Comparison of ENCODE assay signal across 8 mouse cellular contexts in genomic region chr11:56131339-56131823, GRCm38 (mm10).
DNase-seq lines count a peak whose midpoint lies in the region; ATAC-seq and TF ChIP-seq lines count a peak whose summit lies in the region.

No protein-coding gene starts in this region.

- no peaks in the 10 kb centered on the region for H3K36me3 ChIP-seq in MEL (ENCODE audit: control insufficient read depth in 1 of 2, insufficient read depth in 2 of 2, low read length in 2 of 2)
- H3K36me3 ChIP-seq in embryonic facial prominence, embryonic 10.5 days (replicated peaks), result no peaks in the 10 kb centered on the region
- H3K36me3 ChIP-seq in hindbrain, embryonic 10.5 days, result no peaks in the 10 kb centered on the region
- H3K36me3 ChIP-seq in neural tube, embryonic 13.5 days, result no peaks in the 10 kb centered on the region

- H3K4me2 ChIP-seq in neural tube, embryonic 13.5 days, result peak overlapping the region; percentile 38

- no peak for DNase-seq in gastrocnemius, adult 2 months
- no peak for DNase-seq in gastrocnemius, postnatal 25 days
- peak; percentile 59 for DNase-seq in MEL (ENCODE audit: low read depth, low spot score)
- peak; percentile 36 for DNase-seq in embryonic facial prominence, embryonic 10.5 days (ENCODE audit: low spot score)
- DNase-seq in hindbrain, embryonic 10.5 days (ENCODE audit: low spot score), result peak; percentile 27
- DNase-seq in left cerebral cortex, postnatal 25 days (ENCODE audit: low spot score in 2 of 2), result peak; percentile 65 to 68
- no peak for DNase-seq in urinary bladder, postnatal 10 days (ENCODE audit: low spot score)

- peak; percentile 80 for TF ChIP-seq RAD21 in MEL (IDR thresholded peaks at IDR 0.05; ENCODE audit: low read depth, low read length)

- H3K27ac ChIP-seq in gastrocnemius, adult 2 months, result no peak overlapping the region
- no peak overlapping the region for H3K27ac ChIP-seq in MEL (ENCODE audit: control insufficient read depth, low read depth, low read length)
- H3K27ac ChIP-seq in embryonic facial prominence, embryonic 10.5 days (replicated peaks), result no peak overlapping the region
- no peak overlapping the region for H3K27ac ChIP-seq in hindbrain, embryonic 10.5 days
- H3K27ac ChIP-seq in neural tube, embryonic 13.5 days (replicated peaks), result no peak overlapping the region

- no peaks in the 10 kb centered on the region for H3K9me3 ChIP-seq in MEL (replicated peaks; ENCODE audit: insufficient read depth, low read length)
- no peaks in the 10 kb centered on the region for H3K9me3 ChIP-seq in embryonic facial prominence, embryonic 10.5 days
- no peaks in the 10 kb centered on the region for H3K9me3 ChIP-seq in hindbrain, embryonic 10.5 days
- no peaks in the 10 kb centered on the region for H3K9me3 ChIP-seq in neural tube, embryonic 13.5 days

- no peaks in the 10 kb centered on the region for H3K27me3 ChIP-seq in MEL (ENCODE audit: control insufficient read depth in 1 of 2, insufficient read depth in 2 of 2, low read length in 2 of 2)
- H3K27me3 ChIP-seq in embryonic facial prominence, embryonic 10.5 days (replicated peaks; ENCODE audit: low read depth, poor library complexity, severe bottlenecking), result no peaks in the 10 kb centered on the region
- H3K27me3 ChIP-seq in hindbrain, embryonic 10.5 days (ENCODE audit: insufficient read depth, poor library complexity, severe bottlenecking), result no peaks in the 10 kb centered on the region
- H3K27me3 ChIP-seq in neural tube, embryonic 13.5 days, result no peaks in the 10 kb centered on the region; the same call in 1 of the 2 replicates

- H3K4me3 ChIP-seq in gastrocnemius, adult 2 months, result no peak overlapping the region
- no peak overlapping the region for H3K4me3 ChIP-seq in MEL (ENCODE audit: control insufficient read depth in 1 of 2, insufficient read depth in 1 of 2, low read depth in 2 of 2, low read length in 2 of 2)
- no peak overlapping the region for H3K4me3 ChIP-seq in embryonic facial prominence, embryonic 10.5 days
- no peak overlapping the region for H3K4me3 ChIP-seq in hindbrain, embryonic 10.5 days
- H3K4me3 ChIP-seq in neural tube, embryonic 13.5 days, result no peak overlapping the region

- H3K79me2 ChIP-seq in MEL (ENCODE audit: control insufficient read depth, insufficient read depth, low read length, poor library complexity), result no peaks in the 10 kb centered on the region

- no peak overlapping the region for H3K9ac ChIP-seq in MEL (ENCODE audit: control insufficient read depth, low read depth, low read length, poor library complexity, severe bottlenecking)
- 0 out of 2 replicates have a peak overlapping the region, but pooled peaks have one; percentile 3 for H3K9ac ChIP-seq in neural tube, embryonic 13.5 days

- TF ChIP-seq POLR2A in MEL (IDR thresholded peaks at IDR 0.05; ENCODE audit: control insufficient read depth in 1 of 2, insufficient read depth in 1 of 2, low read depth in 1 of 2, low read length in 2 of 2, poor library complexity in 1 of 2), result no peak

- H3K4me1 ChIP-seq in MEL (ENCODE audit: control insufficient read depth in 1 of 2, insufficient read depth in 2 of 2, low read length in 2 of 2), result no peaks in the 10 kb centered on the region
- no peaks in the 10 kb centered on the region for H3K4me1 ChIP-seq in embryonic facial prominence, embryonic 10.5 days
- no peaks in the 10 kb centered on the region for H3K4me1 ChIP-seq in hindbrain, embryonic 10.5 days (replicated peaks)
- H3K4me1 ChIP-seq in neural tube, embryonic 13.5 days (replicated peaks), result 0 out of 2 replicates have a peak, but pooled peaks cover 4% of the 10 kb centered on the region

- WGBS in embryonic facial prominence, embryonic 10.5 days, result 39% methylated on average over 15 of the region's 15 CpGs
- WGBS in hindbrain, embryonic 10.5 days, result 35% methylated on average over 15 of the region's 15 CpGs
- WGBS in neural tube, embryonic 13.5 days, result 28% methylated on average over 15 of the region's 15 CpGs

- TF ChIP-seq EP300 in MEL (IDR thresholded peaks at IDR 0.05; ENCODE audit: low read depth in 1 of 2, low read length in 2 of 2), result no peak

- ATAC-seq in neural tube, embryonic 13.5 days (ENCODE audit: low read depth), result no peak

- peak; percentile 70 for TF ChIP-seq CTCF in gastrocnemius, adult 2 months (IDR thresholded peaks at IDR 0.05)
- TF ChIP-seq CTCF in MEL (IDR thresholded peaks at IDR 0.05 in 2 of 3, conservative IDR thresholded peaks at IDR 0.05 in 1 of 3; ENCODE audit: control insufficient read depth in 1 of 3, insufficient read depth in 1 of 3, low read depth in 2 of 3, low read length in 3 of 3, poor library complexity in 1 of 3, severe bottlenecking in 1 of 3), result peak; percentile 55 to 81 (median 64)

- intact Hi-C loops in gastrocnemius, adult 2 months (cut with DNase I), result loop anchor here (5.0 kb wide), 1 partner anchor 1336 kb away; no protein-coding TSS in a partner anchor
- intact Hi-C loops in left cerebral cortex, postnatal 25 days (cut with DNase I), result loop anchor here (1.0 to 10.0 kb wide), 4 partner anchors 1181 to 1801 kb away; no protein-coding TSS in a partner anchor

TF ChIP-seq in MEL, 35 proteins besides CTCF, POLR2A, EP300 and RAD21:
- TF ChIP-seq ZC3H11A (IDR thresholded peaks at IDR 0.05; ENCODE audit: low read depth, low read length) (peak; percentile 46), SMC3 (IDR thresholded peaks at IDR 0.05; ENCODE audit: low read depth, low read length) (peak; percentile 77), HCFC1 (IDR thresholded peaks at IDR 0.05; ENCODE audit: low read depth, low read length) (no peak), CHD2 (IDR thresholded peaks at IDR 0.05; ENCODE audit: low read length) (no peak), SIN3A (IDR thresholded peaks at IDR 0.05; ENCODE audit: low read length) (no peak)
TF ChIP-seq in MEL: peak in this region for 2.

Comparison
In these comparisons a context has a peak if more than half of its experiments do, and no peak if none do; other contexts are left out.
1. DNase-seq: peak in MEL (single experiment), embryonic facial prominence, embryonic 10.5 days (single experiment), hindbrain, embryonic 10.5 days (single experiment) and left cerebral cortex, postnatal 25 days (2 of 2); none in gastrocnemius, adult 2 months (single experiment), gastrocnemius, postnatal 25 days (single experiment) and urinary bladder, postnatal 10 days (single experiment).